Mouse (Mus musculus) neural tube, embryonic 15.5 days (tissue): ENCODE measurements at regions not wholly inside any gene's neighbourhood (a gene's known extent, or its start where the extent isn't known, plus 50 kb on each side); places are given as distances from the start of the nearest gene placed in this dataset.

Source experiments
- ATAC-seq: fragments of 200-750 bp; cut with Nextera tagmentation; 2 replicates; pipeline ENCODE4 v1.8.0; 2017; ENCODE audit warnings: mild to moderate bottlenecking, moderate TSS enrichment, moderate library complexity; ENCODE audit not compliant: low FRiP score
- H3K27ac ChIP-seq: fragments of 300-500 bp; sonication (generic); replicated peaks from 2 replicates; pipeline ENCODE4 v1.5.1; 2015; ENCODE audit warnings: mild to moderate bottlenecking, inconsistent platforms
- H3K27me3 ChIP-seq: fragments of 300-500 bp; sonication (generic); replicated peaks from 2 replicates; pipeline ENCODE4 v1.6.1; 2015; ENCODE audit warnings: inconsistent platforms
- H3K36me3 ChIP-seq: fragments of 300-500 bp; sonication (generic); 2 replicates; pipeline ENCODE4 v1.6.1; 2015; ENCODE audit warnings: inconsistent platforms
- H3K4me1 ChIP-seq: fragments of 300-500 bp; sonication (generic); 2 replicates; pipeline ENCODE4 v1.6.1; 2015; ENCODE audit warnings: inconsistent platforms
- H3K4me2 ChIP-seq: fragments of 300-500 bp; sonication (generic); 2 replicates; pipeline ENCODE4 v1.6.1; 2015; ENCODE audit warnings: inconsistent platforms, mild to moderate bottlenecking, moderate library complexity
- H3K4me3 ChIP-seq: fragments of 300-500 bp; sonication (generic); replicated peaks from 2 replicates; pipeline ENCODE4 v1.5.1; 2015; ENCODE audit warnings: mild to moderate bottlenecking, inconsistent platforms
- H3K9ac ChIP-seq: fragments of 300-500 bp; sonication (generic); replicated peaks from 2 replicates; pipeline ENCODE4 v1.6.1; 2015; ENCODE audit warnings: mild to moderate bottlenecking, inconsistent platforms
- H3K9me3 ChIP-seq: fragments of 300-500 bp; sonication (generic); replicated peaks from 2 replicates; pipeline ENCODE4 v1.6.1; 2016; ENCODE audit warnings: inconsistent platforms
- WGBS: fragments of 180-500 bp; shearing (Covaris S2); methylation state at CpG from one replicate; pipeline ENCODE4 v1.1.7; 2015; ENCODE audit warnings: mixed read lengths; 5-methylcytosine and 5-hydroxymethylcytosine counted together

- no peak overlapping the region for H3K27ac ChIP-seq
- no peak for ATAC-seq
- no peak overlapping the region for H3K4me2 ChIP-seq
- H3K9ac ChIP-seq: no peak overlapping the region
- no peak overlapping the region for H3K4me3 ChIP-seq
- no peaks in the 10 kb centered on the region for H3K4me1 ChIP-seq
- 81% methylated on average over 1 of the region's 1 CpGs for WGBS
- H3K27me3 ChIP-seq: no peaks in the 10 kb centered on the region
- no peaks in the 10 kb centered on the region for H3K9me3 ChIP-seq
- no peaks in the 10 kb centered on the region for H3K36me3 ChIP-seq
Measured at GRCm38 (mm10) chr13:91274131-91274530, 50.4 kb upstream of the Atg10 start.

GRCm38 (mm10) chr13:91274615-91275014 lies 50.8 kb upstream of the Atg10 start:
- no peaks in the 10 kb centered on the region for H3K27me3 ChIP-seq
- WGBS: 68% methylated on average over 6 of the region's 6 CpGs
- no peaks in the 10 kb centered on the region for H3K9me3 ChIP-seq
- no peak overlapping the region for H3K4me3 ChIP-seq
- no peak overlapping the region for H3K27ac ChIP-seq
- H3K9ac ChIP-seq: no peak overlapping the region
- no peak overlapping the region for H3K4me2 ChIP-seq
- ATAC-seq: peak; percentile 58; the same call in 1 of the 2 replicates
- H3K36me3 ChIP-seq: no peaks in the 10 kb centered on the region
- peaks cover 4% of the 10 kb centered on the region; the same call in 1 of the 2 replicates for H3K4me1 ChIP-seq

GRCm38 (mm10) chr13:91279487-91279886 lies 55.7 kb upstream of the Atg10 start:
- 0 out of 2 replicates have a peak, but pooled peaks have one; percentile 62 for ATAC-seq

GRCm38 (mm10) chr13:91295552-91296170 lies 71.9 kb upstream of the Atg10 start:
- H3K4me3 ChIP-seq: no peak overlapping the region
- WGBS: 76% methylated on average over 7 of the region's 7 CpGs
- no peaks in the 10 kb centered on the region for H3K4me1 ChIP-seq
- H3K9ac ChIP-seq: no peak overlapping the region
- ATAC-seq: no peak; the same call in 1 of the 2 replicates
- no peak overlapping the region for H3K4me2 ChIP-seq
- H3K27me3 ChIP-seq: no peaks in the 10 kb centered on the region
- H3K36me3 ChIP-seq: no peaks in the 10 kb centered on the region
- H3K27ac ChIP-seq: no peak overlapping the region
- H3K9me3 ChIP-seq: no peaks in the 10 kb centered on the region

More at GRCm38 (mm10) chr13:91279487-91279886, 55.7 kb upstream of the Atg10 start:
- Histone ChIP-seq H3K4me3 (no peak overlapping the region), H3K9ac (no peak overlapping the region), H3K4me1 (peaks cover 4% of the 10 kb centered on the region; the same call in 1 of the 2 replicates), H3K27me3 (no peaks in the 10 kb centered on the region), H3K9me3 (no peaks in the 10 kb centered on the region), H3K36me3 (no peaks in the 10 kb centered on the region), H3K4me2 (no peak overlapping the region), H3K27ac (no peak overlapping the region)
- WGBS: 65% methylated on average over 3 of the region's 3 CpGs

- no peaks in the 10 kb centered on the region for H3K36me3 ChIP-seq
- no peak overlapping the region for H3K4me2 ChIP-seq
- H3K9me3 ChIP-seq: no peaks in the 10 kb centered on the region
- no peak for ATAC-seq
- no peak overlapping the region for H3K4me3 ChIP-seq
- H3K27ac ChIP-seq: no peak overlapping the region
- WGBS: 49% methylated on average over 5 of the region's 5 CpGs
- H3K4me1 ChIP-seq: no peaks in the 10 kb centered on the region
- no peaks in the 10 kb centered on the region for H3K27me3 ChIP-seq
- no peak overlapping the region for H3K9ac ChIP-seq
Measured at GRCm38 (mm10) chr13:91296521-91297160, 72.9 kb upstream of the Atg10 start.

GRCm38 (mm10) chr13:91301849-91302248 lies 78.1 kb upstream of the Atg10 start:
- Histone ChIP-seq H3K9me3 (no peaks in the 10 kb centered on the region), H3K27me3 (no peaks in the 10 kb centered on the region), H3K4me3 (no peak overlapping the region), H3K36me3 (no peaks in the 10 kb centered on the region), H3K9ac (no peak overlapping the region), H3K27ac (no peak overlapping the region), H3K4me2 (no peak overlapping the region), H3K4me1 (no peaks in the 10 kb centered on the region)
- WGBS: 81% methylated on average over 1 of the region's 1 CpGs
- ATAC-seq: no peak

- Histone ChIP-seq H3K4me2 (no peak overlapping the region), H3K36me3 (no peaks in the 10 kb centered on the region), H3K4me1 (no peaks in the 10 kb centered on the region), H3K27ac (no peak overlapping the region), H3K4me3 (no peak overlapping the region), H3K9ac (no peak overlapping the region), H3K9me3 (no peaks in the 10 kb centered on the region), H3K27me3 (no peaks in the 10 kb centered on the region)
- 58% methylated on average over 6 of the region's 6 CpGs for WGBS
- no peak for ATAC-seq
Measured at GRCm38 (mm10) chr13:91305697-91306405, 82.1 kb upstream of the Atg10 start.

GRCm38 (mm10) chr13:91306545-91306944 lies 82.8 kb upstream of the Atg10 start:
- ATAC-seq: no peak
- Histone ChIP-seq H3K4me1 (no peaks in the 10 kb centered on the region), H3K9me3 (no peaks in the 10 kb centered on the region), H3K9ac (no peak overlapping the region), H3K36me3 (no peaks in the 10 kb centered on the region), H3K27ac (no peak overlapping the region), H3K4me3 (no peak overlapping the region), H3K27me3 (no peaks in the 10 kb centered on the region), H3K4me2 (no peak overlapping the region)
- WGBS: 75% methylated on average over 4 of the region's 4 CpGs

GRCm38 (mm10) chr13:91312905-91313571 lies 89.3 kb upstream of the Atg10 start:
- no peaks in the 10 kb centered on the region for H3K9me3 ChIP-seq
- H3K36me3 ChIP-seq: no peaks in the 10 kb centered on the region
- WGBS: 82% methylated on average over 5 of the region's 5 CpGs
- no peak for ATAC-seq
- no peaks in the 10 kb centered on the region for H3K4me1 ChIP-seq
- H3K27me3 ChIP-seq: no peaks in the 10 kb centered on the region
- H3K4me2 ChIP-seq: no peak overlapping the region
- no peak overlapping the region for H3K27ac ChIP-seq
- H3K9ac ChIP-seq: no peak overlapping the region
- H3K4me3 ChIP-seq: no peak overlapping the region

GRCm38 (mm10) chr13:91322331-91322730 lies 98.6 kb upstream of the Atg10 start:
- Histone ChIP-seq H3K4me3 (no peak overlapping the region), H3K27me3 (no peaks in the 10 kb centered on the region), H3K9ac (no peak overlapping the region), H3K9me3 (no peaks in the 10 kb centered on the region), H3K36me3 (no peaks in the 10 kb centered on the region), H3K27ac (no peak overlapping the region), H3K4me2 (no peak overlapping the region), H3K4me1 (no peaks in the 10 kb centered on the region)
- ATAC-seq: no peak
- WGBS: 94% methylated on average over 6 of the region's 6 CpGs

GRCm38 (mm10) chr13:91326834-91327233 lies 103.1 kb upstream of the Atg10 start:
- Histone ChIP-seq H3K27ac (no peak overlapping the region), H3K27me3 (no peaks in the 10 kb centered on the region), H3K9me3 (no peaks in the 10 kb centered on the region), H3K36me3 (no peaks in the 10 kb centered on the region), H3K4me2 (no peak overlapping the region), H3K9ac (no peak overlapping the region), H3K4me1 (no peaks in the 10 kb centered on the region), H3K4me3 (no peak overlapping the region)
- ATAC-seq: no peak
- WGBS: 89% methylated on average over 3 of the region's 3 CpGs
